Mouse (Mus musculus): ENCODE measurements around the gene Lgi2.

Gene Lgi2

GRCm38 (mm10) chr5:52534798-52535590 is 31.3 kb downstream of the Lgi2 start:
- no peak for DNase-seq

DNA sequence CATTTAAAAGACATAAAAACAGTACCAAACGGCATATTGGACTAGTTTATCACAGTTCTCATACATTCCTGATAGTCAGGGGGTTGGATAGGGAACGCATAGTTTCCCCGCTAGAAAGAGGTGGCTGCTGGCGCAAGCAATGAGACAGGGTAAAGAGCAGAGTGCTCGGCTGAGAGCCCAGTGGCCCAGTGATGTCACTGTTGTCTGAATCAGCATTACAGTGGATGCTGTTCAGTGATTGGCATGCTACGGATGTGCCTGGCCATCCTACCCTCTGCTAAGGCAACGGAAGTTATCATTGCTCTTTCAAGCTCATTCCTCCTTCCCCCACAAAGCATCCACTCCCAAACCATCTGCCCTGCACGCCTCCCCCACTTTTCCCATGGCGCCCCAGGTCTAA is 32.6 kb downstream of the Lgi2 start:
- no peak for DNase-seq

DNA sequence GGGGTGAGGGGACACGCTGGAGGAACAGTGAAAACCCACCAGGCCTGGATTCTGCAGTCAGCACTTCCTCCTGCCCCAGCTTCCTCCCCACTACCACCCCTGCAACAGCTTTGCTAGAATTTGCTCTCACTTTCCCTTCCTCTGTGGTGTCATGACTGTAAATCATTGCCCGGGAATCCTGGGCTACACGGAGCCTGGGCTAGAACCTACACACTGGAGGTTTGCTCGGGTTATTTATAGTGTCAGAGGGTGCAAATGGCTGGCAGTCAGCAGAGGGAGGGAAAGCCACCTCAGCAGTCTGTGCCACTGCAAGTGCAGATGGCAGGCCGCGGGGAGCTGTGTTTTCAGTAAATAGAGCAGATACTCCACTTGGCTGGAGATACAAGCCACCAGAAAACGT is 37.7 kb downstream of the Lgi2 start:
- peak; percentile 86 for DNase-seq

DNA sequence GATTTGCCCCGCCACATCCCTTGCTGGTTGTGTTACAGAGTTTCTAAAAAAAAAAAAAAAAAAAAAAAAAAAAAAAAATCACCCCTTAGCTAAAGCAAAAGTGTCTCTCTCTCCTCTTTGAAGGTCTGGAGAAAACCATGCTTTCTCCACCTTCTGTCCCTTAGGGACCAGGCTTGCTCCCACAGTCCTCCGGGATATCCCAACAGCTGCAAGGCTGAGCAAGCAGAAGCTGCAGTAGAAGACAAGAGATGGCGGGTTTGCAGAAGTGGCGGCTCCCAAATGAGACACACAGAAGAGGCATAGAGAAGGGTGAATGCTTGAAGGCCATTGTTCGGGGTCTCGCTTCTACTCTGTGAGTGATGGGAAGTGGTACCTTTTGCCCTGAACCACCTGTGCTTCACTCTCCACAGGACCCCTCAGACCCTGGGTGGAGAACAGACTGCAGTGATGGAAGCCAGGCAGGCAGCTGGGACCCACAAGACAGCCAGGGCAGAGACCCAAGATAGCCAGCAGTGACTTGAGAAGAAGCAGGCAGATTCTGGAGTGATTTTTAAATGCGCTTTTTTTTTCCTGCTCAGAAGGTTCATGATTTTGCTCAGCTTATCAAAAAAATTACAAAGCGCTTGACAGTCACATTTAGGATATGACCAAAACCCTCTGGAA is 39.8 kb downstream of the Lgi2 start:
- no peak for DNase-seq

- DNase-seq: no peak
These were observed 42.1 kb downstream of the Lgi2 start for GRCm38 (mm10) chr5:52524207-52524606.

DNA sequence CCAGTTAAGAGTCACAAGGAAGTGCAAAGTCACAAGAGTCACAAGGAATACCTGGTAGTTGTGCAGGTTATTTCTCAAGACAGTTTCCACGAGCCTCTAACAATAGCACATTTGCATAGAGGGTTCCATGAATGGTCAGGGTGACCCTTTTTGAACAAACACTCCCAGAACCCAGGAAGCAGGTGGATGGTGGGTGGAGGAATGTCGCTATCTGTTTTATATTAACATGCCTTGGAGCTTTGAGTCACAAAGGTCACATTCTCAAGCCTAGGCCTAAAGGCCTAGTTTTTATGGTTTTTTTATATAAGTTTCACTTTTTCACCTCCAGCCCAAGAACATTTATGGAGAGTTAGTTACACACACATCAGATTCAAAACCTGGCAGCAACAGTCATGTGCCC is 46.3 kb downstream of the Lgi2 start:
- DNase-seq: no peak

DNA sequence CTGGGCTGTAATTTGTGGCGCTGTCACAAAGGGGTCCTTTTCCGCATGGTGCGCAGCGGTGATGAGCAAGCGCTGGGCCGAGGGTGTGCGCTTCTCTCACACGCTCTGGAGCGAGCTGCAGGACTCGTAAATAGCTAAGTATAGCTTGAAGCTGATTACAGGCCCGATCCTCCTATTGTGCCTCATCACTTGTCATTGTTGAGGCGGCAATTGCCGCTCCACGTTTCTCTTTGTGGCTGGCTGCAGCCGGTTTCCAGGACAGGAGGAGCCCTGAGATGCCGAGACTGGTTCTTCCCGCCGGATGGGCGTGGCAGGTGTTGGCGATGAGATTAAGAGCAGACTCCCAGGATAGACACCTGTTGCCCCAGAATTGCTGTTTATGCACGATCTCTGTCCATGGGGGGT is 50.2 kb downstream of the Lgi2 start:
- no peak for DNase-seq

GRCm38 (mm10) chr5:52515246-52516021 is 50.8 kb downstream of the Lgi2 start:
- peak; percentile 58 for DNase-seq

- DNase-seq: no peak
These were observed 55.2 kb downstream of the Lgi2 start for GRCm38 (mm10) chr5:52511089-52511488.

DNA sequence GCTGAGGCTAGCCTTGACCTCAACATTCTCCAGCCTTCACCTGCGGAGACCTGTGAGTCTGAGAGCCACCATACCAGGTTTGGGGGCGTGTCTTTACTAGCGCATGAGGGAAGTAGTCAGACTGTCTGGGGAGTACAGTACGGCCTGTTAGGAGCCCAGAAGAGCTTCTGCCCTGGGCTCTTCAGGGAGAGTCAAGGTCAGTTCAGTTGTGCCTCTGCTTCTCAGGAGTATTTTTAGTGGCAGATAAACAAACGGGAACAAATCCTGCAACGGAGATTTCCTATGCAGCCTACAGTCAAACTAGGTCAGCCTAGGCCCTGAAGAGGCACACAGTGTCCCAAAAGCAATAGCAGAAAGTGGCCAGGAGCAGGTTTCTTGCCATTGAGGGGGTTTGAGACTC is 56.8 kb downstream of the Lgi2 start:
- DNase-seq: no peak

DNA sequence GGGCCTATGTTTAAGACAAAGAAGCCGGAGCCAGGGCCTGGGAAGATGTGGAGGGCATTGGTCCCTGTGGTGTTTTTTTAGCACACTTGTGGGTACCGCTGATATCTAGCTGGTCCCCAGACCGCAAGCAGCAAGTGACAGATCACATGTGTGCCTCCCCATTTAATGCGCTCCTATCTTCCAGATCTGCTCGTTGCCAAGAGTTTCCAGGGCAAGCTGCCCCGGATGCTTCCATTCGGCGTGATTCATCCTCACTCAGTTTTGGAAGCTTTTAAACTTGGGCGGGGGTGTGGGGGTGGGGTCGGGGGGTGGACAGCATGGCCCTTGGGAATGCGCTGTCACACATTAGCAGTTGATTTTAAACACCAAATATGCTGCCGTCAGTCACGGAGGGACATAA is 61.6 kb downstream of the Lgi2 start:
- no peak for DNase-seq

DNA sequence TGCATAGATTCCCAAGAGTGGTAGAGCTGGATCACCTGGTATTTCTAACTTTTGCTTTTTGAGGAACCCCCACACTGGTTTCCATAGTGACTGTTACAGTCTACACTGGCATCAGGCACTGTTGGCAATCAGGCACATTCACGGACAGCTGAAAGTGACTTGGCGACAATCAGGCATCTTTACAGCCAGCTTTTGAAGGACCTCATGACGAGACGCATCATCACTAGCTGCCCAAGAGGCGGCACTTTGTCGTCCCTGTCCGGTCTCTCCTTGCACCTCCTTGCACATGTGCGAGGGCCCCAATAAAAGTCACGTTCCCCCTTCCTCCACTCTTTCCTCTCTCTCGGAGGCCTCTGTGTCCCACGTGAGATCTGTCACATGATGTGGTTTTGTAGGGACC is 62.1 kb downstream of the Lgi2 start:
- no peak for DNase-seq

DNA sequence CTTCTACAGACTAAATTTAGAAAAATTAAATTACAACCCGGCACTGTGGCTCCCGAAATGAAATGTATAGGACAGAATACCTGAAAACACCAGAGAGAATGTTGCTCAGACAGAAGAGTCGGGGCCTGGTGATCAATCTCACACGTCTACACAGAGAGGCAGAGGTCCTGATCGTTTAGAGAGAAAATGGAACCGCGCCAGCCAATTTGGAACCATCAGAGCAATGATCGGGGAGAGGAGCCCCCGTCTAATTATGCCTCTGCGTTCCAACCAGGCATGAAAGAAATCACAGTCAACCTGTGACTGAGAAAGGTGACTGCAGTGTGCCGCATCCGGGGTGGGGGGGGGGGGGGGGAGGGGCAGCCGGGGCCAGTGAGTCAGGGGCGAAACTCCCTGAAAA is 70.6 kb downstream of the Lgi2 start:
- no peak for DNase-seq

- no peak for DNase-seq
These were observed 74.8 kb downstream of the Lgi2 start for GRCm38 (mm10) chr5:52491496-52491895.

GRCm38 (mm10) chr5:52487559-52488430 is 78.5 kb downstream of the Lgi2 start:
- DNase-seq: no peak
